Comparison of ENCODE assay signal across 10 mouse cellular contexts in the genomic region with DNA sequence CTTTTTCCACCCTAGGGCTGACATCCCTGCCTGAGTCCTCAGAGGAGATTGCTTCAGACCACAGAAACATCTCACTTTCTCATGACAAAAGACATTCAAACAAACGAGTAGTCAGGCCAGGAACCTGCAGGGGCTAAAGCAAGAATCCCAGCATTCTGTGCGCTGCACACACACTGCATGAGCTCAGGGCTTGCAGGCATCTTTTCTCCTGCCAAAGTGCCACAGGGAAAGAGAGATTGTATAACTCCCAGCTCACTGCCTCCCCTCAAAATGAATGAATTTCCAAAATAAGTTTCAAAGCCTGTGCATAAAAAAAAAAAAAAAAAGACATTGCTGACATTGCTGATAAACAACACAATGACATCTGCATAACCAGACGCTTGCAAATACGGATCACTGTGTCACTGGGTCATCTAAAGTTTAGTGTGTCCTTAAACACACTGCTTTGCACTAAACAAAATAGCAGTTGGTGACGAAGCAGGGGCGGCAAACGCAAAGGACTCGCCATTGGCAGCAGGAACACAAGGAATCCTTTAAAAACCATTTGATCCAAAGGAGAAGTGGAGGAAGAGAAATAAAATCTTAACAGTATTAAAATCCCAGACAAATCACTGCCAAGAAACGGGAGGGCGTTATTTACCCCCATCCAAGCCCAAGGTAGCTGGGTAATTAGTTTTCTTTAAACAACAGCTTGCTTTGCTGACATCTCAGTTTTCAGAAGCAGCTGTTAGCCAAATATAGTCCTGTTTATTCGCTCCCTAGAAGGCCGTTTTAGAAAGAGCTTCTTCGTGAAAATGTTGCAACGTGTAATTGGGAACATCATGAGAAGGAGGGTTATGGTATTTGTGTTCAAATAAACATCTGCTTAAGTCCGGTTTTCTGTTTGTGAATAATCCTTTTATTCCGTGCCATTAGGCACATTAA. TPM values are rescaled to one million over a fixed set of nuclear protein-coding genes. Genes with fewer than 3 reads are reported as not detected.
DNase-seq lines count a peak whose midpoint lies in the region; ATAC-seq and TF ChIP-seq lines count a peak whose summit lies in the region.
"Had no signal": no experiment of that assay in that cellular context is flagged by ENCODE, and none has a peak within 500 bp of the region (broad histone marks: within the 10 kb centered on the region; RNA-seq: fewer than 3 reads in every experiment).

No protein-coding gene starts in this region.

- H3K4me2 ChIP-seq in forebrain, embryonic 15.5 days (replicated peaks): no peak overlapping the region
- H3K4me2 ChIP-seq in forebrain, embryonic 11.5 days (ENCODE audit: low read depth, low read length, severe bottlenecking): no peak overlapping the region
- no peak overlapping the region for H3K4me2 ChIP-seq in lung, embryonic 14.5 days
- H3K4me2 ChIP-seq in embryonic facial prominence, embryonic 14.5 days (ENCODE audit: low read depth, low read length): no peak overlapping the region

- H3K4me3 ChIP-seq in forebrain, embryonic 15.5 days: no peak overlapping the region
- no peak overlapping the region for H3K4me3 ChIP-seq in forebrain, embryonic 11.5 days (ENCODE audit: low read depth, low read length)
- H3K4me3 ChIP-seq in lung, embryonic 14.5 days (ENCODE audit: low read depth, low read length): no peak overlapping the region
- H3K4me3 ChIP-seq in embryonic facial prominence, embryonic 14.5 days (ENCODE audit: low read depth, low read length): no peak overlapping the region

- H3K27ac ChIP-seq in forebrain, embryonic 15.5 days (replicated peaks): peak overlapping the region; percentile 73
- no peak overlapping the region for H3K27ac ChIP-seq in forebrain, embryonic 11.5 days (ENCODE audit: low read depth, low read length)
- H3K27ac ChIP-seq in lung, embryonic 14.5 days (ENCODE audit: low read depth): peak overlapping the region; percentile 44
- peak overlapping the region; percentile 44 for H3K27ac ChIP-seq in embryonic facial prominence, embryonic 14.5 days (replicated peaks; ENCODE audit: low read depth, low read length)

- no peaks in the 10 kb centered on the region for H3K36me3 ChIP-seq in forebrain, embryonic 15.5 days
- peaks cover 2% of the 10 kb centered on the region; the same call in 1 of the 2 replicates for H3K36me3 ChIP-seq in forebrain, embryonic 11.5 days (ENCODE audit: control insufficient read depth, insufficient read depth, low read length)
- H3K36me3 ChIP-seq in lung, embryonic 14.5 days (ENCODE audit: insufficient read depth): peaks cover 60% of the 10 kb centered on the region
- peaks cover 49% of the 10 kb centered on the region for H3K36me3 ChIP-seq in embryonic facial prominence, embryonic 14.5 days (ENCODE audit: control insufficient read depth, insufficient read depth, low read length)

- WGBS in forebrain, embryonic 15.5 days: 29% methylated on average over 16 of the region's 16 CpGs
- 65% methylated on average over 16 of the region's 16 CpGs for WGBS in forebrain, embryonic 11.5 days
- 52% methylated on average over 16 of the region's 16 CpGs for WGBS in lung, embryonic 14.5 days
- 61% methylated on average over 16 of the region's 16 CpGs for WGBS in embryonic facial prominence, embryonic 14.5 days

- H3K27me3 ChIP-seq in forebrain, embryonic 15.5 days: no peaks in the 10 kb centered on the region
- no peaks in the 10 kb centered on the region for H3K27me3 ChIP-seq in forebrain, embryonic 11.5 days (ENCODE audit: control insufficient read depth, insufficient read depth, low read length)
- H3K27me3 ChIP-seq in lung, embryonic 14.5 days (ENCODE audit: insufficient read depth, low read length): no peaks in the 10 kb centered on the region
- H3K27me3 ChIP-seq in embryonic facial prominence, embryonic 14.5 days (replicated peaks; ENCODE audit: control insufficient read depth, insufficient read depth, low read length): no peaks in the 10 kb centered on the region

- no peak for DNase-seq in forebrain, embryonic 11.5 days (ENCODE audit: low spot score)
- DNase-seq in lung, embryonic 14.5 days: peak; percentile 66
- no peak for DNase-seq in lung, postnatal 36 days
- peak; percentile 49 for DNase-seq in embryonic facial prominence, embryonic 14.5 days (ENCODE audit: low spot score)
- DNase-seq in lung, postnatal 4 days: peak; percentile 22 to 57
- no peak for DNase-seq in ovary, postnatal 10 days (ENCODE audit: low spot score)
- no peak for DNase-seq in adrenal gland, adult (ENCODE audit: inconsistent age in 2 of 2, low spot score in 1 of 2)
- DNase-seq: gastrocnemius, postnatal 25 days; heart, postnatal 14 days had no signal

- TF ChIP-seq CTCF in lung, embryonic 14.5 days (IDR thresholded peaks at IDR 0.05; ENCODE audit: low read depth): no peak

- H3K4me1 ChIP-seq in forebrain, embryonic 15.5 days: peaks cover 19% of the 10 kb centered on the region
- H3K4me1 ChIP-seq in forebrain, embryonic 11.5 days (replicated peaks; ENCODE audit: control insufficient read depth, insufficient read depth, low read length): no peaks in the 10 kb centered on the region
- no peaks in the 10 kb centered on the region for H3K4me1 ChIP-seq in lung, embryonic 14.5 days (ENCODE audit: insufficient read depth)
- H3K4me1 ChIP-seq in embryonic facial prominence, embryonic 14.5 days (ENCODE audit: control insufficient read depth, insufficient read depth, low read length): no peaks in the 10 kb centered on the region

- no peaks in the 10 kb centered on the region for H3K9me3 ChIP-seq in forebrain, embryonic 15.5 days
- H3K9me3 ChIP-seq in forebrain, embryonic 11.5 days (ENCODE audit: control insufficient read depth, low read length): no peaks in the 10 kb centered on the region
- H3K9me3 ChIP-seq in lung, embryonic 14.5 days (ENCODE audit: low read depth, low read length): no peaks in the 10 kb centered on the region
- no peaks in the 10 kb centered on the region for H3K9me3 ChIP-seq in embryonic facial prominence, embryonic 14.5 days (ENCODE audit: control insufficient read depth, low read length)

- ATAC-seq in forebrain, embryonic 15.5 days (replicated peaks): peak; percentile 39; the same call in 1 of the 2 replicates
- no peak for ATAC-seq in forebrain, embryonic 11.5 days (replicated peaks; ENCODE audit: low FRiP score)
- ATAC-seq in lung, embryonic 14.5 days (ENCODE audit: insufficient read depth): peak; percentile 68
- ATAC-seq in embryonic facial prominence, embryonic 14.5 days (ENCODE audit: low read depth): 0 out of 2 replicates have a peak, but pooled peaks have one; percentile 8

- H3K9ac ChIP-seq in forebrain, embryonic 15.5 days (replicated peaks): no peak overlapping the region
- H3K9ac ChIP-seq in forebrain, embryonic 11.5 days (ENCODE audit: low read length): no peak overlapping the region
- H3K9ac ChIP-seq in lung, embryonic 14.5 days: no peak overlapping the region
- no peak overlapping the region for H3K9ac ChIP-seq in embryonic facial prominence, embryonic 14.5 days (ENCODE audit: low read depth, low read length)

RNA-seq across cellular contexts. Expression of a gene that starts 18.2 kb away (rescaled TPM):
- polyA plus RNA-seq in forebrain, embryonic 15.5 days (2015; fragmentation: Nextera tagmentation; extraction: Ambion mirVana): 179 and 208 TPM in 2 replicates
- polyA plus RNA-seq in forebrain, embryonic 11.5 days (2014; fragmentation: Nextera tagmentation; extraction: Ambion mirVana): 446 and 479 TPM in 2 replicates
- 684 and 700 TPM in 2 replicates for polyA plus RNA-seq in lung, embryonic 14.5 days (2014; fragmentation: Nextera tagmentation; extraction: Ambion mirVana)
- polyA plus RNA-seq in embryonic facial prominence, embryonic 14.5 days (2014; fragmentation: Nextera tagmentation; extraction: Ambion mirVana): 397 and 436 TPM in 2 replicates

Comparison
In these comparisons a context has a peak if more than half of its experiments do, and no peak if none do; other contexts are left out.
1. DNase-seq: peak in lung, embryonic 14.5 days (single experiment), embryonic facial prominence, embryonic 14.5 days (single experiment) and lung, postnatal 4 days (2 of 2); none in forebrain, embryonic 11.5 days (single experiment), lung, postnatal 36 days (single experiment), ovary, postnatal 10 days (single experiment) and adrenal gland, adult (0 of 2).